Mouse (Mus musculus) heart, embryonic 12.5 days (tissue): Measurements from ENCODE around the gene Pde2a. TPM values are rescaled to one million over a fixed set of nuclear protein-coding genes. Genes with fewer than 3 reads are reported as not detected.

Source experiments
- ATAC-seq: fragments of 200-750 bp; cut with Nextera tagmentation; 2 replicates; pipeline ENCODE4 v1.8.0; 2017; ENCODE audit warnings: moderate TSS enrichment, moderate library complexity; ENCODE audit not compliant: insufficient number of reproducible peaks, low FRiP score
- H3K27ac ChIP-seq: fragments of 300-500 bp; sonication (generic); 2 replicates; pipeline ENCODE4 v1.5.1; 2016; ENCODE audit warnings: mild to moderate bottlenecking, moderate library complexity; ENCODE audit not compliant: poor library complexity, severe bottlenecking
- H3K27me3 ChIP-seq: fragments of 300-500 bp; sonication (generic); replicated peaks from 2 replicates; pipeline ENCODE4 v1.6.1; 2016; ENCODE audit warnings: mild to moderate bottlenecking, moderate library complexity
- H3K36me3 ChIP-seq: fragments of 300-500 bp; sonication (generic); 2 replicates; pipeline ENCODE4 v1.6.1; 2016; ENCODE audit warnings: mild to moderate bottlenecking, moderate library complexity
- H3K4me1 ChIP-seq: fragments of 300-500 bp; sonication (generic); replicated peaks from 2 replicates; pipeline ENCODE4 v1.6.1; 2016; ENCODE audit warnings: mild to moderate bottlenecking
- H3K4me2 ChIP-seq: fragments of 300-500 bp; sonication (generic); 2 replicates; pipeline ENCODE4 v1.6.1; 2016; ENCODE audit warnings: mild to moderate bottlenecking, moderate library complexity
- H3K4me3 ChIP-seq: fragments of 300-500 bp; sonication (generic); 2 replicates; pipeline ENCODE4 v1.5.1; 2016; ENCODE audit warnings: mild to moderate bottlenecking
- H3K9ac ChIP-seq: fragments of 300-500 bp; sonication (generic); 2 replicates; pipeline ENCODE4 v1.6.1; 2016; ENCODE audit warnings: mild to moderate bottlenecking, moderate library complexity
- H3K9me3 ChIP-seq: fragments of 300-500 bp; sonication (generic); replicated peaks from 2 replicates; pipeline ENCODE4 v1.6.1; 2016; ENCODE audit warnings: mild to moderate bottlenecking, moderate library complexity
- WGBS: fragments of 180-500 bp; shearing (Covaris S2); methylation state at CpG from one replicate; pipeline ENCODE4 v1.1.7; 2016; 5-methylcytosine and 5-hydroxymethylcytosine counted together
- polyA plus RNA-seq: library from polyadenylated mRNA; unstranded; fragments of >200 nt; fragmentation: Nextera tagmentation; extraction: Ambion mirVana; gene quantifications from 2 replicates; pipeline ENCODE4 v1.2.1, GENCODE M21; 2016

The Pde2a gene
- polyA plus RNA-seq, 1 experiment from 2014 or later, result 6.2 TPM

DNA sequence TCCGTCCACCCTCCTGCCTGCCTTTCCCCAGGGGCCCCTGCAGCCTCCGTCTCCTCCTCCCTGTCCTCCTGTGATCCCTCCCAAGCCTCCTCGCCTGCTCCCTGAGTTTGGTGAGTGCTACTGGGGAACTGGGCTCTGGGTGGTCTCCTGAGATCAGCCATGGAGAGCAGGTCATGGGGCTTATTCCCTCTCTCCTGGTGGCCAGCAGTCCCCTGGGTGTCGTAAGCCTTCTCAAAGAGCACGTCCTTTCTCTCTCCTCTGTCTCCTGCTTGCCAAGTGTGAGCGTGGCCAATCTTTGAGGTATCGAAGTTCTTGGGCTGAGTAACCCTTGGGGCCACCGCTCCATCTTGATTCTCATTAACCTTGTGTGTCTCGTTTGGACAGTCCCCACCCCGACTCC lies 36.6 kb upstream of the Pde2a start:
- ATAC-seq, result no peak
- H3K9ac ChIP-seq, result no peak overlapping the region; the same call in 1 of the 2 replicates
- peaks cover 22% of the 10 kb centered on the region for H3K36me3 ChIP-seq

DNA sequence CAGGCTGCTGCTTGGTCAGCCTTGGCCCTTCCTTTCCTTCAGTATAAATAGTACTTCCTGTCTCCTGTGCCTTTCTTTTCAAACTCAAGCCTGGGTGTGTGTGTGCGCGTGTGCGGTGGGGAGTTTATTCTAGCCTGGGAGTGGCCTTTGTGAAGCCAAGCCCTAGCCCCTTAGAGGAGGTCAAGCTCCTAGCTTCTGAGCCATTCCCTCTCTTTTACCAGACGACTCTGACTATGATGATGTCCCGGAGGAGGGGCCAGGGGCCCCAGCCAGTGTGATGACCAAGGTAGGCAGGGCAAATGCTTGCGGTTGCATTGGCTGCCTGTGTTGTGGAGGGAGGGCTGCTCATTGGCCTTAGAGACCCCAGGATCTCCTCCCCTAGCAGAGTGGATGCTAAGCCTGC lies 36.2 kb upstream of the Pde2a start:
- no peaks in the 10 kb centered on the region for H3K27me3 ChIP-seq
- ATAC-seq, result peak; percentile 40
- peaks cover 41% of the 10 kb centered on the region for H3K4me1 ChIP-seq
- H3K36me3 ChIP-seq, result peaks cover 22% of the 10 kb centered on the region
- no peak overlapping the region for H3K4me2 ChIP-seq
- WGBS, result 38% methylated on average over 6 of the region's 6 CpGs
- no peak overlapping the region for H3K4me3 ChIP-seq
- H3K9ac ChIP-seq, result no peak overlapping the region
- no peaks in the 10 kb centered on the region for H3K9me3 ChIP-seq
- no peak overlapping the region for H3K27ac ChIP-seq

More for the DNA sequence above, 36.6 kb upstream of the Pde2a start:
- WGBS, result 65% methylated on average over 10 of the region's 10 CpGs
- no peaks in the 10 kb centered on the region for H3K27me3 ChIP-seq
- H3K4me2 ChIP-seq, result no peak overlapping the region
- no peak overlapping the region for H3K27ac ChIP-seq
- no peaks in the 10 kb centered on the region for H3K9me3 ChIP-seq
- H3K4me3 ChIP-seq, result no peak overlapping the region
- H3K4me1 ChIP-seq, result peaks cover 37% of the 10 kb centered on the region

DNA sequence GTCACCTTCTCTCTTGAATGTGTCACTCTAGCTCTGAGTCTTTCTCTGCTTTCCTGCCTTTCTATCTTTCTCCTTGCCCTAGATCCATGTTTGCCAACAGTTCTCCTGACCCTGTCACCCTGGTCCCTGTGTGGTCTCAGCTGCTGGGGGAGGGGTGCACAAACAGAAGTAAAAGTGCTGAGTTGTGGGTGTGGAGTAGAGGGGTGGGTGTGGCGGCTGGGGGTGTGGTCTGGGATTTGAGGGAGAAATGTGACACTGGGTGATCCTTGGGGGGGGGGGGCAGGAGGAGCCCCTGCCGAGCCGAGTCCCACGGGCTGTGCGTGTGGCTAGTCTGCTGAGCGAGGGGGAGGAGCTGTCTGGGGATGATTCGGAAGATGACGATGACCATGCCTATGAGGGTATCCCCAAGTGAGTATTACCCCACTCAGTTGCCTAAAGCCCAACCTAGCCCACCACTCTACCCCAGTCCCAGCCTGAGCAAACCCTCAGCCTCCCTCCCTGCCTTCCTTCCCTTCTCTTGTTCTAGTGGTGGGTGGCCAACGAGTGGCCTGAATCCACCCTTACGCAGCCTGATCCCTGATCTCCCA lies 35.5 kb upstream of the Pde2a start:
- no peak overlapping the region for H3K4me3 ChIP-seq
- no peaks in the 10 kb centered on the region for H3K27me3 ChIP-seq
- H3K36me3 ChIP-seq, result peaks cover 22% of the 10 kb centered on the region
- H3K4me2 ChIP-seq, result no peak overlapping the region
- 42% methylated on average over 10 of the region's 10 CpGs for WGBS
- no peak for ATAC-seq
- H3K4me1 ChIP-seq, result peaks cover 48% of the 10 kb centered on the region
- H3K9ac ChIP-seq, result no peak overlapping the region
- H3K9me3 ChIP-seq, result no peaks in the 10 kb centered on the region
- no peak overlapping the region for H3K27ac ChIP-seq

DNA sequence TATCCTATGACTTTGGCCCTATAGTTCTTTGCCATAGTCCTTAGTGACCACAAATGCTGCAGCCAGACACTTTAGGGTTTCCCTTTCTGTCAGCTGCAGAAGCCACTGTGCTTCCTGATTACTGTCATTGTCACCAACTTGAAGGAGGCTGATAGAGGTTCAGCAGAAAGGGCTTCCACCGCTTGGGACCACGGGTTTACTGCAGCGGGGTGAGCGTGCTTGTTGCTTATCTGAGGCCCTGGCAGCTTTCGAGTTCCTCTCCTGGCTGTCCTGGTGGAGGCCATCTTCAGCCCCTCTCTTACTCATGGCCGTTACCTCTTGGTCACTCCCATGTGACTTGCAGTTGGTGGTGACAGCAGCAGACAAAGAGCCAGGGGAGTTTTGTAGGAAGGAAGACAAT lies 32.2 kb upstream of the Pde2a start:
- ATAC-seq, result no peak
- WGBS, result 24% methylated on average over 6 of the region's 6 CpGs
- Histone ChIP-seq H3K27me3 (no peaks in the 10 kb centered on the region), H3K9ac (no peak overlapping the region), H3K4me1 (peaks cover 76% of the 10 kb centered on the region), H3K27ac (no peak overlapping the region), H3K9me3 (no peaks in the 10 kb centered on the region), H3K4me3 (no peak overlapping the region), H3K36me3 (peaks cover 22% of the 10 kb centered on the region), H3K4me2 (no peak overlapping the region)

DNA sequence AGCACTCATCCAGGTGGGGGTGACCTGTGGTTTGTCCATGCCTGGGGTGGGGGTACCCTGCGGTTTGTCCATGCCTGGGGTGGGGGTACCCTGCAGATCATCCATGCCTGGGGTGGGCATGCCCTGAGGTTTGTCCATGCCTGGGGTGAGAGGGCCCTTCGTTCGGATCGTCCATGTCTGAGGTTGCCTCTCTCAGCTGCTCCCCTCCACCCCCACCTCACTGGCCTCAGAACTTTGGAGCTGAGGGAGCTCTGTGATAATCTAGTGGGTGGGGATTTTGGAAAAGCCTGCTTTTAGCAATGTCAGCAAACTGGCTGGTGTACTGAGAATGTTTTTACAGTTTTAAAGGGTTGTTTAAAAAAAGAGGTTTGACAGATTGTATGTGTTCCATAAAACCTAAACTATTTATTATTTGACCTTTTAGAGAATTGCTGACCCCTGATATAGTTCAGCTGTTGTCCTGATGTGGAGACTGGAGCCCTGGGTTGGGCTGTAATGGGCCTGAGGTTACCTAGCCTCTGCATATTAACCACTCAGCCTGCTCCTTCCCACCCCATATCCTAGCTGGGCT lies 29.5 kb upstream of the Pde2a start:
- no peaks in the 10 kb centered on the region for H3K9me3 ChIP-seq
- no peak for ATAC-seq
- H3K27me3 ChIP-seq, result no peaks in the 10 kb centered on the region
- H3K4me1 ChIP-seq, result peaks cover 67% of the 10 kb centered on the region
- H3K4me2 ChIP-seq, result no peak overlapping the region
- H3K9ac ChIP-seq, result no peak overlapping the region
- peak overlapping the region; percentile 41; the same call in 1 of the 2 replicates for H3K27ac ChIP-seq
- H3K36me3 ChIP-seq, result peaks cover 25% of the 10 kb centered on the region
- 56% methylated on average over 4 of the region's 4 CpGs for WGBS
- H3K4me3 ChIP-seq, result no peak overlapping the region

DNA sequence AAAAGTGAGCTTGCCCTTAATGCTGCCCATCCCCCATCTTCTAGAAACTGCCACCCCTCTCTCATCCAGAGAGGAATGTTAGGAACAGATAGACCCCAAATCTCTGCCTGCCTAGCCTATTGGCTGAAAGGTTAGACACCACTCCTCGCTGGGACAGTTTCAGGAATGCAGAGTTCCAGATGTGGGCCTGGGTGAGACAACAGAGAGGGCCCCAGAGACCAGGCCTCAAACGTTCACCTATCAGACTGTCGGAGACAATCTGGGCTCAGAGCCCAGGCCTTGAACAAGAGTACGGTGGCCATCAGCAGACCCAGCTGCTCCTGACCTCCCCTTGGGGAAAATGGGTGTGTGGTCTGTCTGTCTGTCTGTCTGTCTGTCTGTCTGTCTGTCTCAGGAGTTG lies 28.5 kb upstream of the Pde2a start:
- no peak for ATAC-seq
- no peak overlapping the region for H3K4me2 ChIP-seq
- no peaks in the 10 kb centered on the region for H3K9me3 ChIP-seq
- H3K4me3 ChIP-seq, result no peak overlapping the region
- WGBS, result 18% methylated on average over 4 of the region's 4 CpGs
- H3K4me1 ChIP-seq, result peaks cover 67% of the 10 kb centered on the region
- no peak overlapping the region; the same call in 1 of the 2 replicates for H3K9ac ChIP-seq
- peaks cover 27% of the 10 kb centered on the region for H3K36me3 ChIP-seq
- H3K27ac ChIP-seq, result peak overlapping the region; percentile 74
- no peaks in the 10 kb centered on the region for H3K27me3 ChIP-seq

DNA sequence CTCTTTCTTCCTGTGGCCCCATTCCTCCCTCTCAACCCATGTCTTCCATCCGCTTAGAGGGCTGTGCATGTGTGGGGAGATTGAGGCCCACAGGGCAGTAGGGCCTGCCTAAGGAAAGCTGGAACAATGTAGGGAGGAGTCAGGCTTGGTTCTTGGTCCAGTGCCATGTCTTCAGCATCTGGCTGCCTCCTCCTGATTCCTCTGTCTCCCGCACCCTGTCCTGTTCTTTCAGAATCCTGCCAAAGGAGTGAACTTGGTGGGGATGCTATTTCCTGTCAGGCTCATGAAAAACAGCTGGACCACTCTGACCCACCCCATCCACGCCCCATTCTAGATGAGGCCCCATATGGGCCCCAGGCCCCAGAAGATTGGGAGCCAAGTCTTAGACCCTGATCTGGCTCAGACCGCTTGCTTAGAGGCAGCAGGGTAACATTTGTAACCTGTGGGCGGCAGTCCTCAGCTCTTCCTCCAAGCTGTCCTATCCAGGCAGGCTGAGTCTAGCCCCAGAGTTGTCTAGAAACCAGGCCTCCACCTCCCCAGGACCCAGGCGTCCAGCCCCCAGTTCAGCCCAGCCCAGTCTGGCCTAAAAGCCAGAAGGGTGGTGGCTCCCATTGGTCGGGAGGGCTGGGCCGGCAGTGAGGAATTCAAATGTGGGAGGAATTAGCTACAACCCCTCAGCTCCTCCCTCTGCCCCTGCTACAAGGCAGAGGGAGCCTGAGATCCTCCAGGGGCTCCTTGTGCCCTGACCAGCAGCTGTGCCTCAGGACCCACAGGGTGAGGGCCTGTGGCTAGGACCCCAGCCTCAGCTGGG lies 27.6 kb upstream of the Pde2a start:
- peak; percentile 58; the same call in 1 of the 2 replicates for ATAC-seq
- 38% methylated on average over 8 of the region's 8 CpGs for WGBS
- H3K9ac ChIP-seq, result peak overlapping the region; percentile 13; the same call in 1 of the 2 replicates
- H3K27me3 ChIP-seq, result no peaks in the 10 kb centered on the region
- peak overlapping the region; percentile 74 for H3K27ac ChIP-seq
- H3K4me3 ChIP-seq, result no peak overlapping the region
- H3K9me3 ChIP-seq, result no peaks in the 10 kb centered on the region
- peaks cover 64% of the 10 kb centered on the region for H3K4me1 ChIP-seq
- H3K4me2 ChIP-seq, result peak overlapping the region; percentile 30; the same call in 1 of the 2 replicates
- peaks cover 27% of the 10 kb centered on the region for H3K36me3 ChIP-seq

DNA sequence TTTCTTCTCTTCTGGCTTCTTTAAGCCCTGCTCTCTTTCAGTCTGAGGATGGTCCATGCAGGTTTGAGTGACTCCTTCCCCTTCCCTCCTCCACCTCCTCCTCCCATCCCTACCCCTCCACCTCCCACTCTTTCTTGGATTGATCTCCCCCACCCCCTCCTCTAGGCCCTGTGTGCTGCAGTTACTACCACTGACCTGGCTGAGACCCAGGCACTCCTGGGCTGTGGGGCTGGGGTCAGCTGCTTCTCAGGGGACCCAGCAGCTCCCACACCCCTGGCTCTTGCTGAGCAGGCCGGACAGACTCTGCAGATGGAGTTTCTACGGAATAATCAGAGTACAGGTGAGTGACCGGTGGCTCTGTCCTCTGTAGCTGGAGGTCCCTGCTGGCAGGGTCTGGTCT lies 26.9 kb upstream of the Pde2a start:
- H3K4me3 ChIP-seq, result 0 out of 2 replicates have a peak overlapping the region, but pooled peaks have one; percentile 6

DNA sequence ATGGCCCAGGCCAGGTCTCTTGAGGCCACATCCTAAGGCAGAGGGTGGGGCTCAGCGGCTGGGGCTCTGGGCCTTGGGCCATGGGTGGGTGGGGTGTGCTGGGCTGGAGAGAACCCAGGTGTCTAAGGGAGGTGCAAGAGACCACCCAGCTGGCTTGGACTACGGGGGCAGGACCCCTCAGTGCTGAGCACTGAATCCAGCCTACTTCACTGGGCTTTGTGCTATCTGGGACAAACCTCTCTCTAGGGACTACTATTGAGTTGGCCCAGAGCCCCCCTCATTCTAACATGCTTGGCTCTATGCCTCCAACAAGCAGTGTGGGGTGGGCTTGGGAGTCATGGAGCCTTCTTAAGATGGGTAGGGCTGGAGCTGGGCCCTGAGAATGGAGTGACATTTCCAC lies 26.0 kb upstream of the Pde2a start:
- peaks cover 48% of the 10 kb centered on the region for H3K4me1 ChIP-seq

More for the DNA sequence above, 26.9 kb upstream of the Pde2a start:
- peaks cover 34% of the 10 kb centered on the region for H3K36me3 ChIP-seq
- peak overlapping the region; percentile 13; the same call in 1 of the 2 replicates for H3K9ac ChIP-seq
- H3K9me3 ChIP-seq, result no peaks in the 10 kb centered on the region
- H3K4me1 ChIP-seq, result peaks cover 57% of the 10 kb centered on the region
- WGBS, result 66% methylated on average over 3 of the region's 3 CpGs
- no peaks in the 10 kb centered on the region for H3K27me3 ChIP-seq
- peak overlapping the region; percentile 30 for H3K4me2 ChIP-seq
- no peak for ATAC-seq
- peak overlapping the region; percentile 74 for H3K27ac ChIP-seq

DNA sequence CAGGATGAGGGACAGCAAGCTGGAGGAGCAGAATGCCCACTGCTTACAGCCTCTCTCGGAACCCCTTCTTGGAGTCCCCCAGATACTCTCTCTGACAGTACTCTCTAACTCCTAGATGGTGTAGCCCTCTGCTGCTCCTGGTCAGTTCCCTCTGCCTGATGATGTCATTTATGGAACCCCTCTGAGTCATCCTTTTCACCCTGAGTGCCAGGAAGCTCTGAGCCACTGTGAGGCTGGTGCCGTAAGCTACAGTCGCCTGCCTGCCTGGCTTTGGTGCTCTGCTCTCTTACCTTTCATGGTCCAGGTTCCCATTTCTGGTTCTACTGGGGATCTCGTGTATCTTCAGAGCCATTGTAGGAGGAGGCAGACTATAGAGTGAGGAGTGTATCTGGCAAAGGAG lies 24.3 kb upstream of the Pde2a start:
- ATAC-seq, result no peak
- Histone ChIP-seq H3K27ac (no peak overlapping the region), H3K9ac (no peak overlapping the region), H3K27me3 (no peaks in the 10 kb centered on the region), H3K4me2 (no peak overlapping the region), H3K4me3 (no peak overlapping the region), H3K9me3 (no peaks in the 10 kb centered on the region), H3K36me3 (peaks cover 59% of the 10 kb centered on the region), H3K4me1 (peaks cover 32% of the 10 kb centered on the region)
- WGBS, result 79% methylated on average over 4 of the region's 4 CpGs

More for the DNA sequence above, 26.0 kb upstream of the Pde2a start:
- Histone ChIP-seq H3K27ac (no peak overlapping the region), H3K4me3 (no peak overlapping the region), H3K4me2 (peak overlapping the region; percentile 30; the same call in 1 of the 2 replicates), H3K27me3 (no peaks in the 10 kb centered on the region), H3K36me3 (peaks cover 42% of the 10 kb centered on the region), H3K9me3 (no peaks in the 10 kb centered on the region), H3K9ac (no peak overlapping the region)
- 69% methylated on average over 2 of the region's 2 CpGs for WGBS
- ATAC-seq, result no peak

DNA sequence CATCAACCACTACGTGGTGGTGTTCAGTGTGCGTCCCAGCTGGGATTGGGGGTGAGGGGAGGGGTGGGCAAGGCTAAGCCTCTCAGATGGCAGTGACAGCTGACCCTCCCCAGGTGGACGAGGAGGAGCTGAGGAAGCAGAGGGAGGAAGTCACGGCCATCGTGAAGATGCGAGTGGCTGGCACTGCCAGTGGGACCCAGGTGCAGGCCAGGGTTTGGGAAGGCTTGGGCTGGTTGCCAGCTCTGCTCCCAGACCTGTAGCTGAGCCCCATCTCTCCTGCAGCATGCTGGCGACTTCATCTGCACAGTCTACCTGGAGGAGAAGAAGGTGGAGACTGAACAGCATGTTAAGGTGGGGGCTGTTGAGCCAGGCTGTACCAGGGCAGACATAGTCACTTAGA lies 20.0 kb upstream of the Pde2a start:
- Histone ChIP-seq H3K4me3 (no peak overlapping the region), H3K4me1 (peaks cover 17% of the 10 kb centered on the region)
- WGBS, result 85% methylated on average over 7 of the region's 7 CpGs

More for the DNA sequence above, 20.0 kb upstream of the Pde2a start:
- no peaks in the 10 kb centered on the region for H3K27me3 ChIP-seq
- ATAC-seq, result no peak
- no peak overlapping the region for H3K4me2 ChIP-seq
- H3K36me3 ChIP-seq, result peaks cover 74% of the 10 kb centered on the region
- no peak overlapping the region for H3K9ac ChIP-seq
- H3K9me3 ChIP-seq, result no peaks in the 10 kb centered on the region
- no peak overlapping the region for H3K27ac ChIP-seq
